Mouse (Mus musculus): ENCODE results near the gene Arhgap31.

- TF ChIP-seq CTCF (IDR thresholded peaks at IDR 0.05; ENCODE audit: low read depth) (no peak), EP300 (IDR thresholded peaks at IDR 0.05; ENCODE audit: low read depth) (no peak)
These were observed 61.8 kb downstream of the Arhgap31 start for GRCm38 (mm10) chr16:38651306-38651705.
